Mouse (Mus musculus): ENCODE data around the gene Vmn2r83. TPM values are rescaled to one million over a fixed set of nuclear protein-coding genes. Genes with fewer than 3 reads are reported as not detected.

Vmn2r83 gene
- polyA plus RNA-seq (2014; fragmentation: Illumina TruSeq; extraction: RNeasy Lipid Tissue Mini Kit (QIAGEN cat#74804); ENCODE audit: low read depth, low replicate concordance): not detected

DNA sequence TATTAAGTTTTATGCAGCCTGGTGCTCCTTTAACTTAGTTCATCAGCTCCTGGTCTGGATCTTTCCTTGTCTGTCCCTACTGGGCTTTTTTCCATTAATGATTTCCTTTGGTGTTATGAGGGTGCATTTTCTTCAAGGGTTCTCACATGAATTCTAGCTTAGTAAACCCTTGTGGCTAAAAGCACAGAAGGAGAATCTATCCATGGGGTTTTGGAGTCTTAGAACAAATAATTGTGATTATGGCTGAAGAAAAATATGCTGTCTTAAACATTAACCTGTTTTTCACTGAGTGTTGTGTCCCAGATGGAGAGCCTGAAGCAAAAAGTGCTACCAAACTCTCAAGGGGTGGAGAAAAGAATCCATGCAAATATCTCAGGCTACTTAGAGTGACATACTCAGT, at the start of gene Vmn2r83:
Gene Vmn2r83, plus strand, starts transcription at position 301 of the 400 bp plus-strand sequence.

DNA sequence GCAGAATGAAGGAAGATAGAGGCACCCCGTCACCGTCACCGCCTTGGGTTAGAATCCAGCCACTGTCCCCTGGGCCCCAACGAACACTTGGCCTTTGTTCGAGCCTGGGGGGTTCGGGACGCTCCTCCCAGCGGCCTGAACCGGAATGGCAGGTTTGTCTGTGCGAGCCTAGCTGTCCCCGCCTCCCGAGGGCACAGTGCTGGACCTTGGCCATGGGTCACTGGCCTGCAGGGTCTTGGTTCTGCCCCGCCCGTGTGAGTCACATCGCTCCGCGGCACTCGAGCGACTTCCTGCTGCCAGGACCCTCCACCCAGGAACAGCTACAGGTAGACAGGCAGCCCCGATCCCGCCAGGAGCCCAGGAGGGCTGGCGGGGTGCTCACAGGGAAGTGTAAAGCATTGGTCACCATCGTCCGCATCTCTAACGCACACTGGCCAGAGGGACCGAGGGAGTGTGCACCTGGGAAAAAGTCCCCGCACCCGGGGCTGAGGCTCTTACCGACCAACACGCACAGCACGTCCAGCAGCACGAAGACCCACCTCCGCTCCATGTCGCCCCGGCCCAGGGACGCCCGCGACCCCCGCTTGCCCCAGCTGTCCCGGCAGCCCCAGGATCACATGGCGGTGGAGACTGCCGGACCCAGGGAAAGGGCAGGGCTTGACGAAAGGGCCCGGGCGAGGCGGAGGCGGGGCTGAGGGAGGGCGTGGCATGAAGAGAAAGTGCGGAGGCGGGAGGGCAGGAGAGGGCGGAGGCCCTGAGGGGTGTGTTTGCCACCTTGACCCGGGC, 64.8 kb downstream of the Vmn2r83 start, which contains the start of gene Plpp2:
Gene Plpp2, minus strand, starts transcription at position 671 of the 786 bp plus-strand sequence.

Other genes with a start within 250 kb of the Vmn2r83 start
- gene Vmn2r81, start 221.0 kb upstream of the Vmn2r83 start, polyA plus RNA-seq (2014; fragmentation: Illumina TruSeq; extraction: RNeasy Lipid Tissue Mini Kit (QIAGEN cat#74804); ENCODE audit: low read depth, low replicate concordance): 0.10 TPM
- gene Vmn2r82, start 112.2 kb upstream of the Vmn2r83 start, polyA plus RNA-seq (2014; fragmentation: Illumina TruSeq; extraction: RNeasy Lipid Tissue Mini Kit (QIAGEN cat#74804); ENCODE audit: low read depth, low replicate concordance): not detected
- not detected for gene Plpp2, start 65.1 kb downstream of the Vmn2r83 start, polyA plus RNA-seq (2014; fragmentation: Illumina TruSeq; extraction: RNeasy Lipid Tissue Mini Kit (QIAGEN cat#74804); ENCODE audit: low read depth, low replicate concordance)
- gene Mier2, start 86.5 kb downstream of the Vmn2r83 start, polyA plus RNA-seq (2014; fragmentation: Illumina TruSeq; extraction: RNeasy Lipid Tissue Mini Kit (QIAGEN cat#74804); ENCODE audit: low read depth, low replicate concordance): 0.15 TPM
- gene Theg, start 118.6 kb downstream of the Vmn2r83 start, polyA plus RNA-seq (2014; fragmentation: Illumina TruSeq; extraction: RNeasy Lipid Tissue Mini Kit (QIAGEN cat#74804); ENCODE audit: low read depth, low replicate concordance): 19.5 TPM
- 0.07 TPM for gene C2cd4c, start 145.3 kb downstream of the Vmn2r83 start, polyA plus RNA-seq (2014; fragmentation: Illumina TruSeq; extraction: RNeasy Lipid Tissue Mini Kit (QIAGEN cat#74804); ENCODE audit: low read depth, low replicate concordance)
- 1.9 TPM for gene Shc2, start 169.2 kb downstream of the Vmn2r83 start, polyA plus RNA-seq (2014; fragmentation: Illumina TruSeq; extraction: RNeasy Lipid Tissue Mini Kit (QIAGEN cat#74804); ENCODE audit: low read depth, low replicate concordance)
- gene Odf3l2, start 177.0 kb downstream of the Vmn2r83 start, polyA plus RNA-seq (2014; fragmentation: Illumina TruSeq; extraction: RNeasy Lipid Tissue Mini Kit (QIAGEN cat#74804); ENCODE audit: low read depth, low replicate concordance): not detected
- not detected for gene Madcam1, start 195.8 kb downstream of the Vmn2r83 start, polyA plus RNA-seq (2014; fragmentation: Illumina TruSeq; extraction: RNeasy Lipid Tissue Mini Kit (QIAGEN cat#74804); ENCODE audit: low read depth, low replicate concordance)
- gene Tpgs1, start 200.6 kb downstream of the Vmn2r83 start, polyA plus RNA-seq (2014; fragmentation: Illumina TruSeq; extraction: RNeasy Lipid Tissue Mini Kit (QIAGEN cat#74804); ENCODE audit: low read depth, low replicate concordance): not detected
- 11.0 TPM for gene Cdc34, start 213.5 kb downstream of the Vmn2r83 start, polyA plus RNA-seq (2014; fragmentation: Illumina TruSeq; extraction: RNeasy Lipid Tissue Mini Kit (QIAGEN cat#74804); ENCODE audit: low read depth, low replicate concordance)
- gene Gzmm, start 220.3 kb downstream of the Vmn2r83 start, polyA plus RNA-seq (2014; fragmentation: Illumina TruSeq; extraction: RNeasy Lipid Tissue Mini Kit (QIAGEN cat#74804); ENCODE audit: low read depth, low replicate concordance): not detected
- gene Bsg, start 235.8 kb downstream of the Vmn2r83 start, polyA plus RNA-seq (2014; fragmentation: Illumina TruSeq; extraction: RNeasy Lipid Tissue Mini Kit (QIAGEN cat#74804); ENCODE audit: low read depth, low replicate concordance): 293 TPM
- gene Hcn2, start 247.9 kb downstream of the Vmn2r83 start, polyA plus RNA-seq (2014; fragmentation: Illumina TruSeq; extraction: RNeasy Lipid Tissue Mini Kit (QIAGEN cat#74804); ENCODE audit: low read depth, low replicate concordance): not detected

Data from testis, adult 10 weeks (tissue).